Mouse (Mus musculus): ENCODE data around the gene Egfl7.

The Egfl7 gene

GRCm38 (mm10) chr2:26639838-26640830 lies 60.3 kb downstream of the Egfl7 start:
- peak; percentile 85 to 96 for DNase-seq (ENCODE audit: low spot score in 2 of 2)

GRCm38 (mm10) chr2:26641006-26641647 lies 61.3 kb downstream of the Egfl7 start:
- no peak for DNase-seq (ENCODE audit: low spot score in 2 of 2)

Data from frontal cortex, postnatal 10 days (tissue).